Mouse (Mus musculus) colon, adult 2 months (tissue): ENCODE measurements around the gene Apol9b. TPM values are rescaled to one million over a fixed set of nuclear protein-coding genes. Genes with fewer than 3 reads are reported as not detected.

ENCODE experiments used
- polyA plus RNA-seq: library from polyadenylated mRNA; depleted of rRNA; stranded (reverse); fragments of >200 nt; gene quantifications from 2 replicates; pipeline ENCODE4 v1.2.3, GENCODE M21; 2012; rRNA removed

Apol9b gene
- polyA plus RNA-seq, result 1.7 and 3.0 TPM in 2 replicates

GRCm38 (mm10) chr15:77728739-77729138, at the start of gene Apol9b:
Gene Apol9b, plus strand, starts transcription at chr15:77729039.

GRCm38 (mm10) chr15:77698656-77699055, 30.2 kb upstream of the Apol9b start, which contains the start of gene Apol7e:
Gene Apol7e, plus strand, starts transcription at chr15:77698857.

GRCm38 (mm10) chr15:77756848-77757247, 28.0 kb downstream of the Apol9b start, which contains the start of gene Apol8:
Gene Apol8, minus strand, starts transcription at chr15:77757003.

Other genes with a start within 250 kb of the Apol9b start
- gene Apol11a, start 220.8 kb upstream of the Apol9b start, polyA plus RNA-seq, result not detected in 2 replicates
- 4.8 and 9.0 TPM in 2 replicates for gene Apol7c, start 195.7 kb upstream of the Apol9b start, polyA plus RNA-seq
- not detected in 2 replicates for gene 1700025B11Rik, start 167.1 kb upstream of the Apol9b start, polyA plus RNA-seq
- gene Apol10b, start 132.9 kb upstream of the Apol9b start, polyA plus RNA-seq, result 0.12 and 0.19 TPM in 2 replicates
- not detected in 2 replicates for gene Gm36245, start 129.8 kb upstream of the Apol9b start, polyA plus RNA-seq
- 0.10 TPM in 1 of 2 replicates, not detected in the other for gene Apol11b, start 85.8 kb upstream of the Apol9b start, polyA plus RNA-seq
- gene Apol7e, start 30.2 kb upstream of the Apol9b start, polyA plus RNA-seq, result 1.1 and 1.4 TPM in 2 replicates
- 0.06 and 0.15 TPM in 2 replicates for gene Apol8, start 28.0 kb downstream of the Apol9b start, polyA plus RNA-seq
- gene Myh9, start 113.1 kb downstream of the Apol9b start, polyA plus RNA-seq, result 106 and 124 TPM in 2 replicates
- gene Txn2, start 200.0 kb downstream of the Apol9b start, polyA plus RNA-seq, result 317 and 342 TPM in 2 replicates
- 3.2 and 3.5 TPM in 2 replicates for gene Foxred2, start 227.7 kb downstream of the Apol9b start, polyA plus RNA-seq
- 122 and 167 TPM in 2 replicates for gene Eif3d, start 241.8 kb downstream of the Apol9b start, polyA plus RNA-seq